Mouse (Mus musculus) urinary bladder, postnatal 14 days (tissue): ENCODE measurements around the gene Slc13a1.
A peak's percentile ranks its signal among the peaks of the same experiment; 100 is the strongest.

Source experiments
- DNase-seq: peaks from one replicate; pipeline ENCODE4 v3.0.0; 2021; ENCODE audit warnings: low spot score

The Slc13a1 gene

DNA sequence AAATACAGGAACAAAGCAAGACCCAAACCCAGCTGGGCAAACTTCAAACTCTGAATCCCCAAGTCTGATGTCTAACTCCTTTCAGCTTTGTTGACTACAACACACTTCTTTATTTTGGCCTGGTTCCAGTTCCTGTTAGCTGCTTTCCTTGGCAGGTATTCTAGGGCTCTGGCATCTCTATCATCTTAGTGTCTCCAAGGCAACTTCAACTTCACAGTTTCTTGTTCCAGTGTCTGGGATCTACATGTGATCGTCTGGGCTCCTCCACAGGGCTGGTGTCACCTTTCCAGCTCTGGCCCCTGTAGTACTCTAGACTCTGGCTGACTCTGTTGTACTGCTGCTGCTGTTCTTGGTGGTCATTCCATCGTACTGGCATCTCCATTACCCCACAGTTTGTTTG, 91.8 kb downstream of the Slc13a1 start:
- DNase-seq = no peak

DNA sequence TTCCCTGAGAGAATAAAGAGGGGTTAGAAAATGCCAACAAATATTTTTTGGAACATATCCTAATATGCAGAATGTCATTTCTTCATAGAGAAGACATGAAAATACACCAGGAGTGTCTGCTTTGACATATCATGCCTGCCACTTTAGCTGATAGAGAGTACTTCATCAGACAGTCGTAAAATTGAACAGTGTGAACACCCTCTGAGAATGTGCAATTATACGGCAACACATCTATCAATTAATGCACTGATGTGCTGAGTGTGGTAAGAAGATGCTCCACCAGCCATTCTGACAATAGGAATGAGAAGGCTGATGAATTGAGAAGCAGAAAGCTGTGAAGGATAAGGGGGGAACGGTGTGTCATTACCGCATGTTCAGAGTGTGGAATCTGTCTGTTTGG, 95.1 kb downstream of the Slc13a1 start:
- no peak for DNase-seq

- DNase-seq = no peak
Observed at GRCm38 (mm10) chr6:24059754-24060153, 108.1 kb downstream of the Slc13a1 start.

DNA sequence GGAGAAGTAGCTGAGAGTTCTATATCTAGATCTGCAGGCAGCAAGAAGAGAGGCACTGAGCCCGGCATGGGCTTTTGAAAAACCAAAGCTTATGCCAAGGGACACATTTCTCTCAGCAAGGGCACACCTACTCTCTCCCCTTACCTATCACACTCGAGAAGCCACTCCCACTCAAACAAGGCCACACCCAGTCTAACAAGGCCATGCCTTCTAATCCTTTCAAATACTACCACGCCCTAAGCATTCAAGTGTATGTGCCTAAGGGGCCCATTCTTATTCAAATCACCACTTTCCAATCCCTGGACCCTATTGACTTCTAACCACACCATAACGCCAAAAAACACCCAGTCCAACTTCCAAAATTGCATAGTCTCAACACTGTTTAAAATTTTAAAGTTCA, 112.8 kb downstream of the Slc13a1 start:
- no peak for DNase-seq

DNA sequence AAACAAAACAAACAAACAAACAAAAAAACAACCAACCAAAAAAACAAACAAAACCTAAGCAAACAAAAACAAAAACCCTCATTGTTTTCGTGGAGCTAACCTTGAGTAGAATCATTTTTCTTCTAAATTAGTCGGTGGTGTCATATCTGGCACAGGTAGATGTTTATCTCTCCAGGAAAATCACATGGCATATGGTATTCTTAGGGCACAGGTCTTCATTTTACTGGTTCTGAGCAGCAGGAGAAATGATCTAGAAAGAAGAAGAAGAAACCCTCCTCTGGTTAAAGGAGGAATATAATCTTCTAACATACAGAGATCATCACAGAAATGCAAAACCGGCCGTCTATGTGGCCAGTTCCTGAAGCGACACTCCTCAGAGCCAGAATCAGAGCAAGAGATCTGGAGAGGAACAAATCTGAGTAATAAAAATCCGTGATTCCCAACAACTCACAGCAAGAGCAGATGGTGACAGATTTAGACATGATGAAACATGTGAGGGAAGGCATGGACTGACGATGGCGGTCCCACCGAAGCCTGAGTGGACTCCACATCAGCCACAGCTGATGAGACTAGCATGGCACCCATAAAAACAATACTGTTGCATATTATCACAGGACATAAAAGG, 113.7 kb downstream of the Slc13a1 start:
- DNase-seq = no peak

GRCm38 (mm10) chr6:24047014-24047770, 120.7 kb downstream of the Slc13a1 start:
- peak; percentile 23 for DNase-seq

DNA sequence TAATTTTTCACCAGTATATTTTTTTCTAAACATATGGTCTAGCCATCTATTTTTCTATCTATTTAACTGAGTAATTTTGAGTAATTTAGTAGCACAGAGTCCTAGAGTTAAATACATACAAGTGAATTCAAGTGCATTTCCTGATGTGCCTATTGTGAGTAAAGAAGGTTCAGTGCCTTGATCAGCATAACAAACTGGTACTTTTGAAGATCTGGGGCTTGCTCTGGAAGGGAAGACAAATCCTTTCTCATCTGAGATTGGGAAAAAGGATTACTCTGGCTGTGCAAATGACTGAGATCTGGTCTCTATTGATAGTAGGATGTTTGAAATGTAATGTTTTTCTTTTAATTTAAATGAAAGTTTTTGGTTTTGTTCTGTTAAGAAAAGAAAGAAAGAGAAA, 124.4 kb downstream of the Slc13a1 start:
- no peak for DNase-seq
